Mouse (Mus musculus): Measurements from ENCODE around the gene Dck. TPM values are rescaled to one million over a fixed set of nuclear protein-coding genes. Genes with fewer than 3 reads are reported as not detected.

The Dck gene
- polyA plus RNA-seq (2014; fragmentation: Nextera tagmentation; extraction: Ambion mirVana) = 118 and 119 TPM in 2 replicates

DNA sequence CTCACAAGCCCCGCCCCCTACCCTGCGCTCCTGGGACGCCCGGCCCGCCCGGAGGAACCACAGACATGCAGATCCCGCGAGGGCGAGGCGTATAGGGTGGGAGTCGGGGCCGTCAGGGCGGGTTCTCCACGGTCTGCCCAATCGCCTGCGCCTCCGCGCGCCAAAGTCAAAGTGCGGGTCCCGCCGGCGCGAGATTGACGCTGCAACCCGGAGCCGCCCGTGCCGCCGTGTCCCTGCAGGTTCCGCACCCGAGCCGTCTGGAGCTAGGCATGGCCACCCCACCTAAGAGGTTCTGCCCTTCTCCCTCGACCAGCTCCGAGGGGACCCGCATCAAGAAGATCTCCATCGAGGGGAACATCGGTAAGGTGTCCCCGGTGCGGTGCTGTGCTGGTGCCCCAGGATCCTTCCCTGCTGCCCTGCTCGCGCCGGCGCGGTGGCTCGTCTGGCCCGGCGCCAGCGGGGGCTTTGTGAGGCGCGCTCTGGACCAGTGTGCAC lies at the start of gene Dck:
Gene Dck (plus strand): TSS at position 10 of the 495 bp plus-strand sequence.
- no peaks in the 10 kb centered on the region for H3K9me3 ChIP-seq (ENCODE audit: control insufficient read depth, low read length)
- H3K27me3 ChIP-seq (ENCODE audit: control insufficient read depth, insufficient read depth, low read length) = no peaks in the 10 kb centered on the region
- peak within 1 kb of the TSS; percentile 93 for H3K27ac ChIP-seq (ENCODE audit: low read depth, low read length)
- no peaks in the 10 kb centered on the region for H3K36me3 ChIP-seq (ENCODE audit: control insufficient read depth, insufficient read depth, low read length)
- peak within 1 kb of the TSS; percentile 89 for H3K9ac ChIP-seq (ENCODE audit: low read length)
- ATAC-seq (ENCODE audit: insufficient read depth, low FRiP score, low TSS enrichment) (peak; percentile 100), DNase-seq (ENCODE audit: low spot score) (peak; percentile 99)
- H3K4me3 ChIP-seq (ENCODE audit: low read depth, low read length) = peak within 1 kb of the TSS; percentile 78
- peaks cover 10% of the 10 kb centered on the region for H3K4me1 ChIP-seq (ENCODE audit: control insufficient read depth, insufficient read depth, low read length)
- H3K4me2 ChIP-seq (ENCODE audit: low read depth) = peak within 1 kb of the TSS; percentile 50
- WGBS = under 1% methylated on average over 50 of the region's 51 CpGs

GRCm38 (mm10) chr5:88716983-88717382 lies 47.8 kb upstream of the Dck start:
- DNase-seq (ENCODE audit: low spot score) (no peak), ATAC-seq (ENCODE audit: insufficient read depth, low FRiP score, low TSS enrichment) (no peak)
- no peak overlapping the region for H3K4me2 ChIP-seq (ENCODE audit: low read depth)
- no peaks in the 10 kb centered on the region for H3K9me3 ChIP-seq (ENCODE audit: control insufficient read depth, low read length)
- peaks cover 4% of the 10 kb centered on the region for H3K4me1 ChIP-seq (ENCODE audit: control insufficient read depth, insufficient read depth, low read length)
- no peak overlapping the region for H3K27ac ChIP-seq (ENCODE audit: low read depth, low read length)
- H3K4me3 ChIP-seq (ENCODE audit: low read depth, low read length) = no peak overlapping the region
- H3K36me3 ChIP-seq (ENCODE audit: control insufficient read depth, insufficient read depth, low read length) = no peaks in the 10 kb centered on the region
- H3K27me3 ChIP-seq (ENCODE audit: control insufficient read depth, insufficient read depth, low read length) = no peaks in the 10 kb centered on the region
- no peak overlapping the region for H3K9ac ChIP-seq (ENCODE audit: low read length)
- 88% methylated on average over 2 of the region's 2 CpGs for WGBS

GRCm38 (mm10) chr5:88720116-88721002 lies 44.4 kb upstream of the Dck start, which contains the start of gene Mob1b:
Gene Mob1b (plus strand): TSS chr5:88720855.
- DNase-seq (ENCODE audit: low spot score) (peak; percentile 98), ATAC-seq (ENCODE audit: insufficient read depth, low FRiP score, low TSS enrichment) (peak; percentile 97)
- Histone ChIP-seq H3K4me2 (ENCODE audit: low read depth) (peak within 1 kb of the TSS; percentile 96), H3K4me1 (ENCODE audit: control insufficient read depth, insufficient read depth, low read length) (peaks cover 13% of the 10 kb centered on the region), H3K9ac (ENCODE audit: low read length) (peak within 1 kb of the TSS; percentile 96), H3K4me3 (ENCODE audit: low read depth, low read length) (peak within 1 kb of the TSS; percentile 97), H3K27ac (ENCODE audit: low read depth, low read length) (peak within 1 kb of the TSS; percentile 83), H3K9me3 (ENCODE audit: control insufficient read depth, low read length) (no peaks in the 10 kb centered on the region), H3K36me3 (ENCODE audit: control insufficient read depth, insufficient read depth, low read length) (no peaks in the 10 kb centered on the region), H3K27me3 (ENCODE audit: control insufficient read depth, insufficient read depth, low read length) (no peaks in the 10 kb centered on the region)
- under 1% methylated on average over 52 of the region's 54 CpGs for WGBS

- WGBS = under 1% methylated on average over 38 of the region's 38 CpGs
- peak; percentile 78 for ATAC-seq (ENCODE audit: insufficient read depth, low FRiP score, low TSS enrichment)
- H3K4me3 ChIP-seq (ENCODE audit: low read depth, low read length) = peak overlapping the region; percentile 97
- peaks cover 13% of the 10 kb centered on the region for H3K4me1 ChIP-seq (ENCODE audit: control insufficient read depth, insufficient read depth, low read length)
- H3K9me3 ChIP-seq (ENCODE audit: control insufficient read depth, low read length) = no peaks in the 10 kb centered on the region
- H3K4me2 ChIP-seq (ENCODE audit: low read depth) = peak overlapping the region; percentile 96
- H3K36me3 ChIP-seq (ENCODE audit: control insufficient read depth, insufficient read depth, low read length) = no peaks in the 10 kb centered on the region
- H3K27ac ChIP-seq (ENCODE audit: low read depth, low read length) = peak overlapping the region; percentile 83
- H3K9ac ChIP-seq (ENCODE audit: low read length) = peak overlapping the region; percentile 96
- H3K27me3 ChIP-seq (ENCODE audit: control insufficient read depth, insufficient read depth, low read length) = no peaks in the 10 kb centered on the region
- no peak for DNase-seq (ENCODE audit: low spot score)
Measured at GRCm38 (mm10) chr5:88721003-88721475, 43.8 kb upstream of the Dck start.

DNA sequence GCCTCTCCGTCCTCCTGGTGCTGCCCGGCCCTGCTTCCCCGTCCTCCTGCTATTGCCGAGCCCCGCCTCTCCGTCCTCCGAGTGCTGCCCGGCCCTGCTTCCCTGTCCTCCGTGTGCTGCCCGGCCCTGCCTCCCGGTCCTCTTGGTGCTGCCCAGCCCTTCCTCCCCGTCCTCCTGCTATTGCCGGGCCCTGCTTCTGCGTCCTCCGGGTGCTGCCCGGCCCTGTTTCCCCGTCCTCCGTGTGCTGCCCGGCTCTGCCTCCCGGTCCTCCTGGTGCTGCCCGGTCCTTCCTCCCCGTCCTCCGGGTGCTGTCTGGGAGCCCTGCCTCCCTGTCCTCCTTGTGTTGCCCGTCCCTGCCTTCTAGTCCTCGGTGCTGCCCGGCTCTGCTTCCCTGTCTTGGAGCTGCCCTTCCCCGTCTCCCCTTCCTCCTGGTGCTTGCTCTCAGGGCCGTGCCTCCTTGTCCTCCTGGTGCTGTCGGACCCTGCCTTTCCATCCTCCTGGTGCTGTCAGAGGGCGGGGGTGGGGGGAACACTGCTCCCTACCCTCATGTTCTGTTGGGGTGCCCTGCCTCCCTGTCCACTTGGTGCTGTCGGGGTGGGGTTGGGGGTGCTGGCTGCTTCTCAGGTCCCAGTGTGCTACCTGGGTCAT lies 43.1 kb upstream of the Dck start:
- WGBS = 2% methylated on average over 31 of the region's 31 CpGs
- H3K4me1 ChIP-seq (ENCODE audit: control insufficient read depth, insufficient read depth, low read length) = peaks cover 13% of the 10 kb centered on the region

GRCm38 (mm10) chr5:88722213-88722600 lies 42.6 kb upstream of the Dck start:
- Histone ChIP-seq H3K27ac (ENCODE audit: low read depth, low read length) (no peak overlapping the region), H3K36me3 (ENCODE audit: control insufficient read depth, insufficient read depth, low read length) (no peaks in the 10 kb centered on the region), H3K4me1 (ENCODE audit: control insufficient read depth, insufficient read depth, low read length) (peaks cover 13% of the 10 kb centered on the region), H3K4me2 (ENCODE audit: low read depth) (peak overlapping the region; percentile 96), H3K4me3 (ENCODE audit: low read depth, low read length) (peak overlapping the region; percentile 97), H3K9me3 (ENCODE audit: control insufficient read depth, low read length) (no peaks in the 10 kb centered on the region), H3K27me3 (ENCODE audit: control insufficient read depth, insufficient read depth, low read length) (no peaks in the 10 kb centered on the region), H3K9ac (ENCODE audit: low read length) (peak overlapping the region; percentile 96)
- 29% methylated on average over 4 of the region's 4 CpGs for WGBS
- no peak for DNase-seq (ENCODE audit: low spot score)
- no peak for ATAC-seq (ENCODE audit: insufficient read depth, low FRiP score, low TSS enrichment)

More for the DNA sequence above, 43.1 kb upstream of the Dck start:
- Histone ChIP-seq H3K9me3 (ENCODE audit: control insufficient read depth, low read length) (no peaks in the 10 kb centered on the region), H3K27me3 (ENCODE audit: control insufficient read depth, insufficient read depth, low read length) (no peaks in the 10 kb centered on the region), H3K4me3 (ENCODE audit: low read depth, low read length) (peak overlapping the region; percentile 97), H3K4me2 (ENCODE audit: low read depth) (peak overlapping the region; percentile 96), H3K9ac (ENCODE audit: low read length) (peak overlapping the region; percentile 96), H3K27ac (ENCODE audit: low read depth, low read length) (0 out of 2 replicates have a peak overlapping the region, but pooled peaks have one; percentile 4), H3K36me3 (ENCODE audit: control insufficient read depth, insufficient read depth, low read length) (no peaks in the 10 kb centered on the region)
- peak; percentile 30 for DNase-seq (ENCODE audit: low spot score)
- 0 out of 2 replicates have a peak, but pooled peaks have one; percentile 11 for ATAC-seq (ENCODE audit: insufficient read depth, low FRiP score, low TSS enrichment)

DNA sequence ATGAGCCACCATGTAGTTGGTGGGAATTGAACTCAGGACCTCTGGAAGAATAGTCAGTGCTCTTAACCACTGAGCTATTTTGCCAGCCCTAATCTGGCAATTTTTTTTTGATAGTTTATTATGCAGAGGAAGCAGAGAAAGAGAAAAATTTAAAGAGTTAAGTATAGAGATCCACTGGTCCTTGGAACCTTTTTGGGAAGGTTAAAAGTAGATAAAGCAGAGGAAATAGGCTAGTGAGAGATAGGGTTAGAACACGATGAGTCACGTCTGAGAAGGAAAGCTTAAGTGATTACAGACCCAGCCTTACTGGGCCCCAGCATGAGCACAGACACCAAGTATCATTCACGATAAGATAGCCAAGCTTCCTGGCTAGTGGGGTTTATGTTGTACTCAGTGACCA lies 40.8 kb upstream of the Dck start:
- peaks cover 13% of the 10 kb centered on the region for H3K4me1 ChIP-seq (ENCODE audit: control insufficient read depth, insufficient read depth, low read length)
- H3K27me3 ChIP-seq (ENCODE audit: control insufficient read depth, insufficient read depth, low read length) = no peaks in the 10 kb centered on the region
- H3K4me2 ChIP-seq (ENCODE audit: low read depth) = no peak overlapping the region
- H3K4me3 ChIP-seq (ENCODE audit: low read depth, low read length) = no peak overlapping the region
- 77% methylated on average over 3 of the region's 3 CpGs for WGBS
- H3K36me3 ChIP-seq (ENCODE audit: control insufficient read depth, insufficient read depth, low read length) = no peaks in the 10 kb centered on the region
- ATAC-seq (ENCODE audit: insufficient read depth, low FRiP score, low TSS enrichment) (no peak), DNase-seq (ENCODE audit: low spot score) (no peak)
- H3K27ac ChIP-seq (ENCODE audit: low read depth, low read length) = no peak overlapping the region
- no peaks in the 10 kb centered on the region for H3K9me3 ChIP-seq (ENCODE audit: control insufficient read depth, low read length)
- H3K9ac ChIP-seq (ENCODE audit: low read length) = no peak overlapping the region

DNA sequence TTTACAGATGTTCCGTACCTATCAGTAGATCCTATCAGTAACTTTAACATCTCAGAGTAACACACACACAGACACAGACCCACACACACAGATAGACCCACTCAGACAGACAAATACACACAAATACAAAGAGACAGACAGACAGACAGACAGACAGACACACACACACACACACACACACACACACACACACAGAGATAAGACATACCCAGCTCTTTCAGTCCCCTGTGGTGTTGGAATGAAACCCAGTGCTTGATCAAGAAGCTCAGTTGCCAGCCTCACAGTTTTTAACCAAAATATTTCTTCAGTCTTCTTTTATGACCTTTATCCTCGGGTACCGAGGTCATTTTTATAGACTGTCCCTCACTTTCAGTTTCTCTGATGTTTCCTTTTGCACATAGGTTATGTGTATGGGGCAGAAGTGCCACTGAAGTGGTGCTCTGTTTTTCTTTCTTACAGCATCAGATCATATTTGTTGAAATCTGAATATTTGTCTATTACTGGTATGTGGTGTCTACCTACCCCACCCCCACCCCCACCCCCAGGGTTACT lies 37.1 kb upstream of the Dck start:
- Histone ChIP-seq H3K9me3 (ENCODE audit: control insufficient read depth, low read length) (no peaks in the 10 kb centered on the region), H3K27ac (ENCODE audit: low read depth, low read length) (no peak overlapping the region), H3K36me3 (ENCODE audit: control insufficient read depth, insufficient read depth, low read length) (no peaks in the 10 kb centered on the region), H3K27me3 (ENCODE audit: control insufficient read depth, insufficient read depth, low read length) (no peaks in the 10 kb centered on the region), H3K4me2 (ENCODE audit: low read depth) (no peak overlapping the region), H3K4me3 (ENCODE audit: low read depth, low read length) (no peak overlapping the region), H3K4me1 (ENCODE audit: control insufficient read depth, insufficient read depth, low read length) (peaks cover 3% of the 10 kb centered on the region), H3K9ac (ENCODE audit: low read length) (no peak overlapping the region)
- 82% methylated on average over 3 of the region's 3 CpGs for WGBS
- DNase-seq (ENCODE audit: low spot score) (no peak), ATAC-seq (ENCODE audit: insufficient read depth, low FRiP score, low TSS enrichment) (no peak)

All from neural tube, embryonic 11.5 days (tissue).